Mouse (Mus musculus) T-helper 2 cell (primary cell): ENCODE data around the gene Zranb2.

Experiments
- in situ Hi-C: fragments of 300-600 bp; cut with MboI, MseI; formaldehyde crosslinking; loops from one replicate; pipeline ENCODE4 v1.15.1; 2025; ENCODE audit warnings: high pct_unique_total_duplicates

The Zranb2 gene

GRCm38 (mm10) chr3:157533964-157534785 lies at the start of gene Zranb2:
TSS of gene Zranb2 (plus strand) at chr3:157534160.
- in situ Hi-C loops = loop anchor here (25.0 kb wide), 1 partner anchor 503 kb away; the partner anchor contains the start of genes Lrrc40 and Srsf11

GRCm38 (mm10) chr3:157492043-157492442 lies 41.9 kb upstream of the Zranb2 start:
- in situ Hi-C loops = no loop called here

- in situ Hi-C loops = no loop called here
These were observed 31.7 kb upstream of the Zranb2 start for GRCm38 (mm10) chr3:157502216-157502615.

GRCm38 (mm10) chr3:157514116-157514796 lies 19.7 kb upstream of the Zranb2 start:
- in situ Hi-C loops = no loop called here

- in situ Hi-C loops = no loop called here
These were observed 17.5 kb upstream of the Zranb2 start for GRCm38 (mm10) chr3:157516471-157516870.

DNA sequence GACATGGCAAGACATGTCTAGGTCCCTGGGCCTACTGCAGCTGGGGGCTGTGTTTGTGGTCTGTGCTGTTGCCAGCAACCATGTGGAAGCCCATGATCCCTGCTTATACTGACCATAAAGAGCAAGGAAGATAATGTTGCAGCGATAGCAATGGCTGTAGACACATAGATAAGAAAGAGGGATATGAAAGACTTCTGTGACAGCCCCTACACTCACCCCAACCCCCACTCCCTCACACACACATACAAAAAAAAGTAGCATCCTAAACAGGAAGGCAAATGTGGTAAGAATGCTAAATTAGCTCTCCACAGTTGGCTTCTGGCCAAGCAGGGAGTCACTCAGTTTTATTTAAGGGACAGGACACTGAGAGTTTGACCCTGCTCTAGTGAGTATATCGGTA lies 16.0 kb upstream of the Zranb2 start:
- in situ Hi-C loops = no loop called here

- in situ Hi-C loops = no loop called here
These were observed 13.5 kb upstream of the Zranb2 start for GRCm38 (mm10) chr3:157520433-157520832.

DNA sequence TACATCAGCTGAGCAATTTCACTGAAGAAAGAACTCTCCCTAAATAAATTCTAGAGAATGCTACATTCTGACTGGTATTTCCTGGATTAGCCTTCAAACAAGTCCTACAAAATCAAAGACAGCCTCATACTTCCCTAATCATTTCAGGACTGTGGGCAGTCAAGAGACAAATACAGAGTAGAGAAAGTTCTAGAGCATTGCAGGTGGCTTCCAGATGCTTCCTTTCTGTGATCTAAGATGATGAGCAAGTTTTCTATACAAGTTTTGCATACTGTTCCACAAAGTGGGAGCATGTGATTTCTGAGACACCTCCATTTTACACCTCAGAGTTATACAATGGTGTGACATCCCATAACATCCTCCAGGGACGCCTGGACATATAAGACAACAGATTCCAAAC lies 10.1 kb upstream of the Zranb2 start:
- in situ Hi-C loops = no loop called here

- in situ Hi-C loops = loop anchor here (25.0 kb wide), 1 partner anchor 506 kb away; the partner anchor contains the start of genes Lrrc40 and Srsf11
These were observed 2.4 kb upstream of the Zranb2 start for GRCm38 (mm10) chr3:157531585-157531984.

DNA sequence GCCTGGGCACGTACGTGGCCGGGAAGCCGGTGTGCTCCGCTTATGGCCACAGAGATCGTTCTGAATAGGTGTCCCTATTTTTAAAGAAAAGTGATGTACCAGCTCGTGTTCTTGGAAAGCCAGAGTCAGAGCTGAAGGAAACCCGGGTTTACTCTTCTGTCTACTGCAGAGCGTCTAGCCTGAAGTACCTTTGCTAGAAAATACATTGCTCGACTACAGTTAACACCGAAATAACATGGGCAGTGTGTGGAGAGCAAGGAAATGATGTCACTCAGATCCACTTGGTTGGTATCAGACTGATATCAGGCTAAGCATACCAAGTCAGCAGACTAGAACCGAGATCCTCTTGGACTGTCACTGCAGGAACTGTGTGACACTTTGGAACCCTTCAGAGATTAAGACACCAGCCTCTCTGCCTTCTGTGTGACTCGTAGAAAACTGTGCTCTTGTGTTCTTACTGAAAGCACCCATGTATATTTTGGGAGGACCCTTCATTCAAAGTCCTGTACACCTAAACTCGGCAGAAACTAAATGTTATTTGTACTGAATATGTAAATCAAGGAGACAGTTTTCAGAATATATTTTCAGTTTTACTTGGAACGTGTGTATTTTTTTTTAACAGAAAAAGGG lies 941 bp downstream of the Zranb2 start:
- in situ Hi-C loops = loop anchor here (25.0 kb wide), 1 partner anchor 502 kb away; the partner anchor contains the start of genes Lrrc40 and Srsf11

DNA sequence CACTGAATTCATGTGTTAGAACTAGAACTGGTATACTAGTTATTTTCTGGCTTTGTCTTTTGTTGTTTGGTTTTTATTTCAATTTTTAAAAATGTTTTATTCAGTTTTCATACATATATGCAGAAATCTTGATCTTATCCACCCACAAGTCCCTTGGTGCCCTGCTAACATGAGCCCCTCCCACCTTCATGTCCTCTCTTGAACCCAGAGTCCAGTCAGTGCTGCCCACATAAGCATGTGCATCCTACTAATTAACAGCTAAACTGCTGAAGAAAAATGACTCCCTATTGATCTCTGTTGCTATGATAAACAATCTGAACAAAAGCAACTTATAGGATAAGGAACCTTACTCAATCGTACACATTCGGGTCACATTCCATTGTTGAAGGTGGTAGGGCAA lies 15.4 kb downstream of the Zranb2 start:
- in situ Hi-C loops = loop anchor here (25.0 kb wide), 1 partner anchor 488 kb away; the partner anchor contains the start of genes Lrrc40 and Srsf11

GRCm38 (mm10) chr3:157549758-157550600 lies 16.0 kb downstream of the Zranb2 start:
- in situ Hi-C loops = loop anchor here (25.0 kb wide), 1 partner anchor 487 kb away; the partner anchor contains the start of genes Lrrc40 and Srsf11

DNA sequence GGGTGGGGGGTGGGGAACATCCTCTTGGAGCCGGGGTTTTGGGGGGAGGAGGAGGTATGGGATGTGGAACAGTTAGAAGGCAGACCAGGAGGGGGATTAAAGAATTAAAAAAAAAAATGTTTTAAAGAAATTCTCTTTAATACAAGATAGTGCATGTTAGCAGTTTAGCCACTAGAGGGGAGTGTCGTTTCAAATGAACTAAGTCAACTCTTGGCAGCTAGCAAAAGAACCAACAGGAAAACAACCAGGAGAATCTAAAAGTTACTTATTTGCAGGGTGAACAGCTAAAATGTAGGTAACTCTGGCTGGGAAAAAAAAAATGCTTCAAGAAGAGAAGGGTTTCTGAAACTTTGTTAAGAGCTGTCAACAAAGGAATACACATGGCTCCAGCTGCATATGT lies 31.2 kb downstream of the Zranb2 start:
- in situ Hi-C loops = no loop called here

DNA sequence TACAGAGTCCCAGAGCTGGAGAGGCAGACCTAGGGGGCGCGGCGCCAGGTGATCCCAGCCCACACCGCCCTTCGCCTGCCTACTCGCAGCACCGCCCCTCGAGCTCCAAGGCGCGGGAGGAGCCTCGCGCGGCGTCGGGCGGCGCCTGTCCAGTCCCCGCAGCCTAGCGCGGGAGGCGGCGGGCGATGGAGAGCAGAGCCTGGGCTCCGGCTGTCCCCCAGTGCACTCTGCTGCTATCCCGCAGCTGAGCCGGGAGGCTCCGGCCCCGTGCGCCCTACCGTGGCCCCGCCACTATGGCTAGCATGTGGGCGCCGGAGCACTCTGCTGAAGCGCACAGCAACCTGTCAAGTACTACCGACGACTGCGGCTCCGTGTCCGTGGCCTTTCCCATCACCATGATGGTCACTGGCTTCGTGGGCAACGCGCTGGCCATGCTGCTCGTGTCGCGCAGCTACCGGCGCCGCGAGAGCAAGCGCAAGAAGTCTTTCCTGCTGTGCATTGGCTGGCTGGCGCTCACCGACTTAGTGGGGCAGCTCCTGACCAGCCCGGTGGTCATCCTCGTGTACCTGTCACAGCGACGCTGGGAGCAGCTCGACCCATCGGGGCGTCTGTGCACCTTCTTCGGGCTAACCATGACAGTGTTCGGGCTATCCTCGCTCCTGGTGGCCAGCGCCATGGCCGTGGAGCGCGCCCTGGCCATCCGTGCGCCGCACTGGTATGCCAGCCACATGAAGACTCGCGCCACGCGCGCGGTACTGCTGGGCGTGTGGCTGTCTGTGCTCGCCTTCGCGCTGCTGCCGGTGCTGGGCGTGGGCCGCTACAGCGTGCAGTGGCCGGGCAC lies 33.0 kb downstream of the Zranb2 start, which contains the start of gene Ptger3:
Ptger3 (plus strand) TSS at position 168 of the 841 bp plus-strand sequence.
- in situ Hi-C loops = no loop called here

GRCm38 (mm10) chr3:157567566-157568132 lies 33.7 kb downstream of the Zranb2 start:
- in situ Hi-C loops = no loop called here

- in situ Hi-C loops = no loop called here
These were observed 38.1 kb downstream of the Zranb2 start for GRCm38 (mm10) chr3:157572011-157572410.

DNA sequence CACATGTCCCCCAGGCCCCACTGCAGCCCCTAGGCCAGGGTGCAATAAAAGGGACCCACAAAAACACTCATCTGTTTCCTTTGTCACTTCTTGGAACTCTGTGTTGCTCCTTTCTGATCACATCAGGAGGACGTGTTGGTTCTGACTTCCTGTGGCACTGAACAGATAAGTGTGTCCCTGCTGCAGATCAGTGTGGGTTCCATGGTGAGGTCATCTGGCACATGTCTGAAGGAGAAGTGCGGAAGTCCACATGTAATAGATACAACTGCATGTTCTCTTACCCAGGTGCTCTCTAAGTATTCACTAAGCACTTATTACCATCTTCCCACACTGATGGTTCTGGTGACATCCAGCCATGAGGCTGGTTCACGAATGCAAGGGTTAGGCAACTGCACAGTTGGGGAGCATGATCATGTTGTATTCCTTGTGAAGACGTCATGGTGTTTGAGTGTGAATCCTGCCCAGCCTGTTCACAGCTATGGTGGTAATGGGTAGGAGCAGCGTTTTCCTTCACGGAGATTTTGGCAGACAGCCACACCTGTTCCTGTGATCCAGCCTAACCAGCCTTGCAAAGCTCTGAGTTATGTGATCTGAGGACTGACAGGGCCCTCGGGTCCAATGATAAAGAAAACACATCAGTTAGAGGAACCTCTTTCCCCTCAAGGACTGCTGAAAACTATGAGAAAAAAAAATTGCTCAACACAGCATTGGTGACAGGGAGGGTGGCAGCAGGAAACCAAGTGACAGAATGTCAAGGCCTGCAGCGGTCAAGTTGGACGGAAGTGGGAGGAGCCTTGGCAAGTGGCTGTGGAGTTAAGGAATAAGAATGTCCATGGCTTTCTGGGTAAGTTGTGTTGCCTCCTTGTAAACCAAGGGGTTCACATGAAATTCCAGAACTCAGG lies 41.7 kb downstream of the Zranb2 start:
- in situ Hi-C loops = no loop called here

DNA sequence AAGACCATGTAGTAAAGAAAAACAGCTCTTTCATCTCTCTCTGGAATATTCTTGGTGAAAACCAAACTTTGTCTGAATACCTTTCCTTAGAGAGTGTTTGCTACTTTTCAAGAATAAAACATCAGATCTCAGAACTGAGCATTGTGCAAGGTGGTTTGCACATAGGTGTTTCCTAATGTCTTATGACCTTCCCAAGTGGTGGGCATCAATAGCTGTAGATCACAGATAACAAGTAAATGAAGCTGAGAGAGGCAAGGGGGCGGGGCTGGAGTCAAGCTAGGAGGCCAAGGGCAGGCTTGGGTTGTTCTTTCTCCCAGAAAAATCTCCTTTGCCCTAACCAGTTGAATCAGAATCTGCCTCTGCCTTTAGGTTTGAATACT lies 42.4 kb downstream of the Zranb2 start:
- in situ Hi-C loops = no loop called here

- in situ Hi-C loops = no loop called here
These were observed 42.9 kb downstream of the Zranb2 start for GRCm38 (mm10) chr3:157576862-157577261.
